8 mouse cellular contexts compared by ENCODE assay signal in the genomic region with DNA sequence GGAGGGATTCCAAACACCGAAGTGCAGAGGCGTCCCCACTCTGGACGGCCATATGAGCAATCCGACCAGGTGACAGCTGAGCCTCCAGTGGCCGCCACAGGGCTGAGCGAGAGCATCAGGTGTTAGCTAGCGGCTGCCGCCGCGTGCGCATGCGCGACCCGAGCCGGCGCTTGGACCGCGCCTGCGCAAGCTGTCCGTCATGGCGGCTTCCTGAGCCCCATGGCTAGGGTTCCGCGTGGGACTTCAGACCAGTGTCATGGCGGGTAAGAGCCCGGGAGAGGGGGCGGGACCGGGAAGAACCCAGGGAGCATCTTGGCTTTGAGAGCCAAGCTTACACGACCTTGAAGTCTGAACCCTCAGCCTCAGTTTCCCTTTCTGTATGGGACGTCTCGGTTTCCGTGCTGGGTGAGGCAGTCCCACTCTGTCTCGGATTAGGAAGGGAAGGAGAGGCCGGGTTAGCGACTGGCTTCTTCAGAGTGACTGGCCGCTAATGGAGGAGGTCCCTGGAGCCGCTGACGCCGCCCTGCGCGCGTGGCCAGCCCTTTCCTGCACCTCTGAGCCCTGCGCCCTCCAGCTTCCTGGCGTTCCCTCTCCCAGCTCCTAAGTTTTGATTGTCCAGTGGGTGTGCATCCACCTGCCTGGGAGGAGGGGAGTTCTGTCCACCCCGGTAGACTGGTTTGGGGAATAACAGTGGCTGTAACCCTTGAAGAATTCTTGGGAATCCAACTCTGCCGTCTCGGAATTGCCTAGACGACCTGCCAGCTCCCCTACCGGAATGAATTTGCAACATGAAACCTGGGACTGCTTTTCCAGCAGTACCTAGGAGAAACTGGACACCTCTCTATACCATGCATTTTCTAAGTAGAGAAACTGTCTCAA. TPM values are rescaled to one million over a fixed set of nuclear protein-coding genes. Genes with fewer than 3 reads are reported as not detected.
DNase-seq lines count a peak whose midpoint lies in the region; ATAC-seq lines count a peak whose summit lies in the region.

A gene (plus strand): TSS at position 186 of the 879 bp plus-strand sequence.

- ATAC-seq in hindbrain, embryonic 15.5 days (ENCODE audit: low FRiP score, low read depth): peak; percentile 97

- peaks cover 5% of the 10 kb centered on the region; the same call in 1 of the 2 replicates for H3K36me3 ChIP-seq in hindbrain, embryonic 15.5 days

- peak; percentile 92 for DNase-seq in T-cell, adult 2 months (ENCODE audit: low spot score)
- peak; percentile 90 to 93 for DNase-seq in cerebellum, postnatal 36 days
- peak; percentile 89 to 94 for DNase-seq in frontal cortex, postnatal 36 days (ENCODE audit: low spot score in 2 of 2)
- DNase-seq in left cerebral cortex, adult 11 months (ENCODE audit: low spot score): peak; percentile 83
- DNase-seq in lung, postnatal 4 days: peak; percentile 92 to 94
- peak; percentile 86 for DNase-seq in retina, postnatal 7 days (ENCODE audit: low read depth, low spot score)
- DNase-seq in urinary bladder, adult 2 months (ENCODE audit: low spot score): peak; percentile 89

- H3K27me3 ChIP-seq in hindbrain, embryonic 15.5 days: no peaks in the 10 kb centered on the region

- peak within 1 kb of the TSS; percentile 87 for H3K4me3 ChIP-seq in hindbrain, embryonic 15.5 days

- WGBS in hindbrain, embryonic 15.5 days: under 1% methylated on average over 48 of the region's 48 CpGs

- peaks cover 14% of the 10 kb centered on the region for H3K4me1 ChIP-seq in hindbrain, embryonic 15.5 days (replicated peaks)

- peak within 1 kb of the TSS; percentile 83 for H3K27ac ChIP-seq in hindbrain, embryonic 15.5 days (replicated peaks)

- peak within 1 kb of the TSS; percentile 80 for H3K4me2 ChIP-seq in hindbrain, embryonic 15.5 days

- peak within 1 kb of the TSS; percentile 80 for H3K9ac ChIP-seq in hindbrain, embryonic 15.5 days

- H3K9me3 ChIP-seq in hindbrain, embryonic 15.5 days: no peaks in the 10 kb centered on the region

RNA-seq across cellular contexts. Expression of the gene that starts here (rescaled TPM):
- polyA plus RNA-seq in hindbrain, embryonic 15.5 days (2015; fragmentation: Nextera tagmentation; extraction: Ambion mirVana): 43.8 and 51.7 TPM in 2 replicates
- 26.1 and 28.4 TPM in 2 replicates for polyA plus RNA-seq in urinary bladder, adult 2 months (2012; rRNA removed)

Comparison
In these comparisons a context has a peak if more than half of its experiments do, and no peak if none do; other contexts are left out.
1. Peak in every context shown above with its lines: DNase-seq, ATAC-seq, H3K4me3 ChIP-seq and H3K27ac ChIP-seq.